Mouse (Mus musculus) neural tube, embryonic 12.5 days (tissue): ENCODE data around the gene Pdzk1ip1. TPM values are rescaled to one million over a fixed set of nuclear protein-coding genes. Genes with fewer than 3 reads are reported as not detected.
A peak's percentile ranks its signal among the peaks of the same experiment; 100 is the strongest.

ENCODE experiments used
- ATAC-seq: fragments of 200-750 bp; cut with Nextera tagmentation; 2 replicates; pipeline ENCODE4 v1.8.0; 2017; ENCODE audit warnings: low read depth, mild to moderate bottlenecking, moderate TSS enrichment, moderate library complexity; ENCODE audit not compliant: low FRiP score
- H3K27ac ChIP-seq: fragments of 300-500 bp; sonication (generic); 2 replicates; pipeline ENCODE4 v1.5.1; 2016
- H3K27me3 ChIP-seq: fragments of 300-500 bp; sonication (generic); replicated peaks from 2 replicates; pipeline ENCODE4 v1.6.1; 2016; ENCODE audit warnings: mild to moderate bottlenecking
- H3K36me3 ChIP-seq: fragments of 300-500 bp; sonication (generic); 2 replicates; pipeline ENCODE4 v1.6.1; 2016; ENCODE audit warnings: mild to moderate bottlenecking
- H3K4me1 ChIP-seq: fragments of 300-500 bp; sonication (generic); 2 replicates; pipeline ENCODE4 v1.6.1; 2016
- H3K4me2 ChIP-seq: fragments of 300-500 bp; sonication (generic); replicated peaks from 2 replicates; pipeline ENCODE4 v1.6.1; 2016; ENCODE audit warnings: mild to moderate bottlenecking
- H3K4me3 ChIP-seq: fragments of 300-500 bp; sonication (generic); 2 replicates; pipeline ENCODE4 v1.5.1; 2016
- H3K9ac ChIP-seq: fragments of 300-500 bp; sonication (generic); 2 replicates; pipeline ENCODE4 v1.6.1; 2016; ENCODE audit warnings: mild to moderate bottlenecking
- H3K9me3 ChIP-seq: fragments of 300-500 bp; sonication (generic); 2 replicates; pipeline ENCODE4 v1.6.1; 2016; ENCODE audit warnings: mild to moderate bottlenecking
- WGBS: fragments of 180-500 bp; shearing (Covaris S2); methylation state at CpG from one replicate; pipeline ENCODE4 v1.1.7; 2016; 5-methylcytosine and 5-hydroxymethylcytosine counted together
- polyA plus RNA-seq: library from polyadenylated mRNA; unstranded; fragments of >200 nt; fragmentation: Nextera tagmentation; extraction: Ambion mirVana; gene quantifications from 2 replicates; pipeline ENCODE4 v1.2.1, GENCODE M21; 2016

Gene Pdzk1ip1
- polyA plus RNA-seq, 1 experiment from 2014 or later: 8.0 TPM

DNA sequence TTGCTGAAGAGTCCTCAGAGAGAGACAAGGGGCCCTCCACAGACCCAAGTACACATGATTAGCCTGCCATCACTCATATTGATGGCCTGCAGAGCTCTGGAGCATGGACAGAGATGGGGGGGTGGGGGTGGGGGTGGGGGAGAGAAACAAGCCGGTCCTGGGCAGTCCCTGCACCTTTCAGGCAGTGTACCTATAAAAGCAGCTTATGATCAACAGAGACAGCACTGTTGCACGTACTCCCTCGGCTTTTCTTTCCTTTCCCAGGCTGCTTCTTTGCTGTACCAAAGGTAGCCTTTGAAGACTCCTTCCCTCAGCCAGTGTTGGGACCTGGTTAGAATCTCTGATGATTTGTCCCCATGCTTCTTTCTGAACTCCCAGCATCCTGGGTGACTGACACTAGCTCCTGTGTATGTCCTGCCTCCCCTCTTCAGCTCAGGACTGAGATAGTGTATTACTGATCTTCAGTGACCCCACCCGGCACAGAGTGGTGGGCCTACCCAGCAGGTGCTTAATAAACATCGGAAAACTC, 8.6 kb upstream of the Pdzk1ip1 start:
- Histone ChIP-seq H3K9me3 (no peaks in the 10 kb centered on the region), H3K4me3 (no peak overlapping the region), H3K9ac (peak overlapping the region; percentile 26; the same call in 1 of the 2 replicates), H3K4me2 (peak overlapping the region; percentile 10), H3K36me3 (no peaks in the 10 kb centered on the region), H3K27me3 (peaks cover 4% of the 10 kb centered on the region; the same call in 1 of the 2 replicates), H3K27ac (no peak overlapping the region), H3K4me1 (peaks cover 21% of the 10 kb centered on the region)
- ATAC-seq: peak; percentile 23; the same call in 1 of the 2 replicates
- WGBS: 8% methylated on average over 5 of the region's 5 CpGs

DNA sequence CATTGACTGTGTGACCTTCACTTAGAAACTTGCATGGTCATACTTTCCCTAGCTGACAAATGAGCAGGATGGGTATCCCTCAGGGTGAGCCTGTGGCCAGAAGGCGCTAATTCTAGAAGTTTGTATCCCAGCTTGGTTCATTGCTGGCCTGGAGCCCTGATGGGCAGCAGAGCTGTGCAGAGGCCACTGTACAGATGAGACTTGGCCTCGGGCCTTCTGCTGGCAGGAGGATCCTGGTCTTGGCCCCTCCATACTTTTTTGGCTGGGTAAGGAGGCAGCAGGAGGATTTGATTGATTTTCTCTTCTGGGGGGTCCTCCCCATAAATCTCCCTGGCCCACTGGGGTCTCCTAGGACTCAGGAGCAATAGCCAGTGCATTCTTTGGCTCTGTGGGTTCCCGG, 5.5 kb upstream of the Pdzk1ip1 start:
- 76% methylated on average over 3 of the region's 3 CpGs for WGBS
- peaks cover 21% of the 10 kb centered on the region for H3K4me1 ChIP-seq
- H3K9me3 ChIP-seq: no peaks in the 10 kb centered on the region
- no peaks in the 10 kb centered on the region for H3K36me3 ChIP-seq
- peaks cover 6% of the 10 kb centered on the region for H3K27me3 ChIP-seq
- no peak overlapping the region for H3K9ac ChIP-seq
- H3K4me2 ChIP-seq: no peak overlapping the region
- no peak overlapping the region for H3K27ac ChIP-seq
- no peak overlapping the region for H3K4me3 ChIP-seq
- ATAC-seq: no peak

GRCm38 (mm10) chr4:115085522-115086095, 2.9 kb upstream of the Pdzk1ip1 start:
- no peaks in the 10 kb centered on the region for H3K36me3 ChIP-seq
- no peak overlapping the region for H3K4me2 ChIP-seq
- no peak overlapping the region for H3K27ac ChIP-seq
- H3K4me3 ChIP-seq: no peak overlapping the region
- no peaks in the 10 kb centered on the region for H3K9me3 ChIP-seq
- 20% methylated on average over 6 of the region's 6 CpGs for WGBS
- peak; percentile 61; the same call in 1 of the 2 replicates for ATAC-seq
- H3K27me3 ChIP-seq: peaks cover 18% of the 10 kb centered on the region
- H3K4me1 ChIP-seq: no peaks in the 10 kb centered on the region
- H3K9ac ChIP-seq: no peak overlapping the region

DNA sequence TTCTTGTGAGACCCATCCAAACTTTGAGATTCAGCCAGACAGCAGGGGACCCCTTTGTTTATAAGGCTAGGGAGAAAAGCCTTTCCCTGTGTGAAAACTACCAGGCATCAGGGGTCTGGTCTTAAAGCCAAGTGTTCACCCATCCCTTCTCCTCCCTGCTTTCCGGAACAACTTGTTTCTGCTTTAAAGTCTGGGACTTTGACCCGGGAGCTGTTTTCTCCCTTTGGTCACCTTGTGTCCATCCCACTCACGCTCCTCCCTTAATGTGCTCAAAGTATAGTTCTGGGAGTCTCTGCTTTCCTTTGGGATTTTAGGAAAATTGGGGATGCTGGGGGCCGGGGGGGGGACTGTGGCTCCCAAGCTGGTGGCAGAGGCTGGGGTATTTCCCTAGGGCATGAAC, 2.3 kb upstream of the Pdzk1ip1 start:
- Histone ChIP-seq H3K4me3 (no peak overlapping the region), H3K9me3 (no peaks in the 10 kb centered on the region), H3K9ac (no peak overlapping the region), H3K27ac (no peak overlapping the region), H3K36me3 (no peaks in the 10 kb centered on the region), H3K27me3 (peaks cover 18% of the 10 kb centered on the region), H3K4me1 (no peaks in the 10 kb centered on the region), H3K4me2 (no peak overlapping the region)
- no peak for ATAC-seq
- WGBS: 67% methylated on average over 4 of the region's 4 CpGs

- no peak overlapping the region for H3K4me3 ChIP-seq
- H3K27ac ChIP-seq: no peak overlapping the region
- no peak for ATAC-seq
- H3K36me3 ChIP-seq: no peaks in the 10 kb centered on the region
- no peaks in the 10 kb centered on the region for H3K4me1 ChIP-seq
- H3K9me3 ChIP-seq: no peaks in the 10 kb centered on the region
- H3K27me3 ChIP-seq: peaks cover 18% of the 10 kb centered on the region
- H3K4me2 ChIP-seq: no peak overlapping the region
- WGBS: 54% methylated on average over 3 of the region's 3 CpGs
- no peak overlapping the region for H3K9ac ChIP-seq
Measured at GRCm38 (mm10) chr4:115086763-115087415, 1.6 kb upstream of the Pdzk1ip1 start.

DNA sequence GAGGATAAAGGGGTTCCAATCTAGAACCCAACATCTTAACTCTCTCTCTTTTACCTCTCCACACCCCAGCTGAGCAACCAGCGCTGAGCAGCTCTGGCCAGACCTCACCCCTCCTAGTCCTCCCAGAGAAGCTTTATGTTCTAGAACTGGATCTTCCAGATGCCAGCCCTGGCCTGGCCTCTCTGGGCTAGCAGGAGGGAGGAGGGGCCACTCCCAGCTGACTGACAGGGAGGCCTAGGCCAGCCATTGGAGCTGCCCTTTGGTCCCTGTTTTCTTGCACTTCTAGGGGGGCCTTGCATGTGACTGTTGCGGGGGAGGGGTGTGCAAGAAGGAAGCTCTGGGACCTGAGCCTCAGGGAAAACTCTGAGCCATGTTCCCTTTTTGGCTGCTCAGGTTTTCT, 2.1 kb downstream of the Pdzk1ip1 start:
- no peak overlapping the region for H3K9ac ChIP-seq
- H3K27ac ChIP-seq: no peak overlapping the region
- H3K4me2 ChIP-seq: no peak overlapping the region
- no peaks in the 10 kb centered on the region for H3K36me3 ChIP-seq
- ATAC-seq: no peak
- H3K4me3 ChIP-seq: no peak overlapping the region
- H3K9me3 ChIP-seq: no peaks in the 10 kb centered on the region
- peaks cover 38% of the 10 kb centered on the region for H3K27me3 ChIP-seq
- 66% methylated on average over 2 of the region's 2 CpGs for WGBS
- peaks cover 2% of the 10 kb centered on the region for H3K4me1 ChIP-seq

GRCm38 (mm10) chr4:115091806-115092205, 3.3 kb downstream of the Pdzk1ip1 start:
- WGBS: 83% methylated on average over 3 of the region's 3 CpGs
- Histone ChIP-seq H3K9me3 (no peaks in the 10 kb centered on the region), H3K27me3 (peaks cover 47% of the 10 kb centered on the region), H3K27ac (no peak overlapping the region), H3K36me3 (no peaks in the 10 kb centered on the region), H3K4me3 (no peak overlapping the region), H3K4me1 (peaks cover 7% of the 10 kb centered on the region), H3K4me2 (no peak overlapping the region), H3K9ac (no peak overlapping the region)
- ATAC-seq: no peak

- H3K4me1 ChIP-seq: peaks cover 7% of the 10 kb centered on the region
- no peak overlapping the region for H3K4me2 ChIP-seq
- peaks cover 51% of the 10 kb centered on the region for H3K27me3 ChIP-seq
- H3K36me3 ChIP-seq: no peaks in the 10 kb centered on the region
- WGBS: 80% methylated on average over 4 of the region's 4 CpGs
- no peak overlapping the region for H3K4me3 ChIP-seq
- H3K9ac ChIP-seq: no peak overlapping the region
- no peak overlapping the region for H3K27ac ChIP-seq
- no peaks in the 10 kb centered on the region for H3K9me3 ChIP-seq
- no peak for ATAC-seq
Measured at GRCm38 (mm10) chr4:115093331-115093864, 4.9 kb downstream of the Pdzk1ip1 start.

GRCm38 (mm10) chr4:115094056-115094455, 5.5 kb downstream of the Pdzk1ip1 start:
- H3K27ac ChIP-seq: no peak overlapping the region
- no peak overlapping the region for H3K9ac ChIP-seq
- H3K36me3 ChIP-seq: no peaks in the 10 kb centered on the region
- no peak for ATAC-seq
- 82% methylated on average over 2 of the region's 2 CpGs for WGBS
- H3K9me3 ChIP-seq: no peaks in the 10 kb centered on the region
- H3K27me3 ChIP-seq: peaks cover 47% of the 10 kb centered on the region
- peaks cover 7% of the 10 kb centered on the region for H3K4me1 ChIP-seq
- no peak overlapping the region for H3K4me3 ChIP-seq
- H3K4me2 ChIP-seq: no peak overlapping the region

DNA sequence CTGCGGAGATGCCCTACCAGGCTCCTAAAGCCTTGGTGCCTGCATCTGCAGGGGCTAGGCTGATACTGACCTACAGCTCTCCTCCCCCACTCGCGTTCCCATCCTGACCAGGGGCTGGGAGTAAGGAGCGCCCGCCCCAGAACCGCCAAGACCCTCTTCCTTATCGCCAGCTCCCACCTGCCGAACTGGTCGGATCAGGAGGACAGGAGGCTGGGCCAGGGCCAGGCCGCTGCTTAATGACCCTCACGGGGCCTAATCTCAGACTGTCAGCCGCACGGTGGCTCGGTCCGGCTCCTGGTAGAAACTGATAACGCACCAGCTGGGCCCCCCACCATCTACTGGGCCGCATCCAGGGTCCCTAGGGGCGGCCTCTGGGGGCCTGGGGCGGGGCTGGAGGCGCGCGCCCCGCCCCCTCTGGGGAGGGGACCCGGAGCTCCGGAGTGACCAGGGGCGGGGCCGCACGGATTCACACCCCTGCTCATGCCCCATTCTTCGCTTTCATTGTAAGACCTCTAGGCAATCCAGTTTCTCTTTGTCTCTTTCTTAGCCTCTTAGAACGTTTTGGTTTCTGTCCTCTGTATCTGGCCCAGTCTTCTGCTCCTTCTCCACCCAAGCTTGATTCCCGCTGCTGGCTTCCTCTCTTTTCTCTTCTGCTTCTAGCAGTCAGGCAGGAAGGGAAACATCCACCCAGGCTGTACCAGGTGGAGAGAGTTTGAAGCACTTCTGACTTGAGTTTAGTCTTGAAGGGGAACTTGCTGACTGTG, 7.3 kb downstream of the Pdzk1ip1 start:
- Histone ChIP-seq H3K4me3 (peak overlapping the region; percentile 38), H3K27me3 (peaks cover 43% of the 10 kb centered on the region), H3K4me1 (peaks cover 7% of the 10 kb centered on the region), H3K4me2 (peak overlapping the region; percentile 87), H3K9ac (peak overlapping the region; percentile 66), H3K9me3 (no peaks in the 10 kb centered on the region), H3K36me3 (no peaks in the 10 kb centered on the region), H3K27ac (no peak overlapping the region)
- peak; percentile 68 for ATAC-seq
- under 1% methylated on average over 31 of the region's 31 CpGs for WGBS

- whole genome bisulfite sequencing: 13% methylated on average over 11 of the region's 11 CpGs
- Histone ChIP-seq H3K27ac (no peak overlapping the region), H3K9me3 (no peaks in the 10 kb centered on the region), H3K36me3 (no peaks in the 10 kb centered on the region), H3K4me3 (no peak overlapping the region), H3K27me3 (peaks cover 43% of the 10 kb centered on the region), H3K4me2 (peak overlapping the region; percentile 87), H3K9ac (no peak overlapping the region), H3K4me1 (peaks cover 7% of the 10 kb centered on the region)
- peak; percentile 31; the same call in 1 of the 2 replicates for ATAC-seq
Measured at GRCm38 (mm10) chr4:115096435-115097145, 8.1 kb downstream of the Pdzk1ip1 start.
